Mouse (Mus musculus): ENCODE data around the gene Eva1c.
"Not testable (repeated sequence)": the region's sequence is repeated elsewhere in the genome, so short reads cannot be mapped to it uniquely, and the experiment has no call there.

Eva1c gene

GRCm38 (mm10) chr16:90826457-90826856 lies at the start of gene Eva1c:
Eva1c (plus strand) TSS chr16:90826719.
- no peak for DNase-seq (ENCODE audit: low spot score)

- DNase-seq (ENCODE audit: low spot score), result no peak
These were observed 46.7 kb upstream of the Eva1c start for GRCm38 (mm10) chr16:90779783-90780182.

- no peak for DNase-seq (ENCODE audit: low spot score)
These were observed 43.2 kb upstream of the Eva1c start for GRCm38 (mm10) chr16:90783302-90783701.

GRCm38 (mm10) chr16:90785257-90785656 lies 41.3 kb upstream of the Eva1c start:
- DNase-seq (ENCODE audit: low spot score), result no peak

GRCm38 (mm10) chr16:90788580-90788979 lies 37.9 kb upstream of the Eva1c start:
- no peak for DNase-seq (ENCODE audit: low spot score)

- no peak for DNase-seq (ENCODE audit: low spot score)
These were observed 35.6 kb upstream of the Eva1c start for GRCm38 (mm10) chr16:90790946-90791345.

- no peak for DNase-seq (ENCODE audit: low spot score)
These were observed 34.5 kb upstream of the Eva1c start for GRCm38 (mm10) chr16:90792066-90792465.

GRCm38 (mm10) chr16:90792500-90792899 lies 34.0 kb upstream of the Eva1c start:
- no peak for DNase-seq (ENCODE audit: low spot score)

GRCm38 (mm10) chr16:90794708-90795107 lies 31.8 kb upstream of the Eva1c start:
- no peak for DNase-seq (ENCODE audit: low spot score)

GRCm38 (mm10) chr16:90798446-90798845 lies 28.1 kb upstream of the Eva1c start:
- DNase-seq (ENCODE audit: low spot score), result no peak

GRCm38 (mm10) chr16:90798848-90799247 lies 27.7 kb upstream of the Eva1c start:
- DNase-seq (ENCODE audit: low spot score), result no peak

GRCm38 (mm10) chr16:90799840-90800239 lies 26.7 kb upstream of the Eva1c start:
- DNase-seq (ENCODE audit: low spot score), result no peak

GRCm38 (mm10) chr16:90801251-90801650 lies 25.3 kb upstream of the Eva1c start:
- no peak for DNase-seq (ENCODE audit: low spot score)

GRCm38 (mm10) chr16:90801928-90802327 lies 24.6 kb upstream of the Eva1c start:
- DNase-seq (ENCODE audit: low spot score), result no peak

GRCm38 (mm10) chr16:90804466-90804865 lies 22.1 kb upstream of the Eva1c start:
- no peak for DNase-seq (ENCODE audit: low spot score)

- DNase-seq (ENCODE audit: low spot score), result peak; percentile 99
These were observed 16.4 kb upstream of the Eva1c start, which contains the start of gene Urb1 for GRCm38 (mm10) chr16:90809975-90810715. Urb1 (minus strand) TSS chr16:90810413.

- DNase-seq (ENCODE audit: low spot score), result no peak
These were observed 15.7 kb upstream of the Eva1c start for GRCm38 (mm10) chr16:90810716-90811256.

GRCm38 (mm10) chr16:90812086-90812485 lies 14.4 kb upstream of the Eva1c start:
- no peak for DNase-seq (ENCODE audit: low spot score)

GRCm38 (mm10) chr16:90820326-90820725 lies 6.2 kb upstream of the Eva1c start:
- no peak for DNase-seq (ENCODE audit: low spot score)

GRCm38 (mm10) chr16:90821046-90821697 lies 5.3 kb upstream of the Eva1c start:
- DNase-seq (ENCODE audit: low spot score), result no peak

- no peak for DNase-seq (ENCODE audit: low spot score)
These were observed 4.1 kb upstream of the Eva1c start for GRCm38 (mm10) chr16:90822284-90822935.

GRCm38 (mm10) chr16:90822981-90823380 lies 3.5 kb upstream of the Eva1c start:
- no peak for DNase-seq (ENCODE audit: low spot score)

- not testable (repeated sequence) for DNase-seq (ENCODE audit: low spot score)
These were observed 2.5 kb upstream of the Eva1c start for GRCm38 (mm10) chr16:90823986-90824385.
